Mouse (Mus musculus) erythroblast, embryonic 14.5 days (primary cell): ENCODE results near the gene Urb1. TPM values are rescaled to one million over a fixed set of nuclear protein-coding genes. Genes with fewer than 3 reads are reported as not detected.

ENCODE experiments used
- H3K27me3 ChIP-seq: 2 replicates; pipeline ENCODE4 v1.6.1; 2012; ENCODE audit warnings: inconsistent platforms; ENCODE audit not compliant: control insufficient read depth
- H3K36me3 ChIP-seq: 2 replicates; pipeline ENCODE4 v1.6.1; 2012; ENCODE audit warnings: mild to moderate bottlenecking, inconsistent platforms; ENCODE audit not compliant: control insufficient read depth
- H3K4me1 ChIP-seq: 2 replicates; pipeline ENCODE4 v1.6.1; 2012; ENCODE audit warnings: inconsistent platforms; ENCODE audit not compliant: control insufficient read depth
- H3K4me3 ChIP-seq: replicated peaks from 2 replicates; pipeline ENCODE3; 2012; ENCODE audit warnings: moderate library complexity, mild to moderate bottlenecking, inconsistent platforms
- H3K9me3 ChIP-seq: 2 replicates; pipeline ENCODE4 v1.6.1; 2012; ENCODE audit warnings: low read length, inconsistent platforms, mixed read lengths; ENCODE audit not compliant: control insufficient read depth
- GATA1 ChIP-seq: IDR thresholded peaks from 2 replicates; pipeline ENCODE4 v1.6.1; 2012; ENCODE audit warnings: low read length, inconsistent platforms, mixed read lengths
- TAL1 ChIP-seq: IDR thresholded peaks from 3 replicates; pipeline ENCODE4 v1.6.1; 2012; ENCODE audit warnings: low read length, inconsistent platforms, mixed read lengths
- polyA plus RNA-seq: library from polyadenylated mRNA; stranded (reverse); fragments of >175 nt; gene quantifications from 2 replicates; pipeline ENCODE4 v1.2.3, GENCODE M21; 2012

Urb1 gene
- polyA plus RNA-seq, 1 experiment, result 0.12 TPM

- no peaks in the 10 kb centered on the region for H3K27me3 ChIP-seq
- TF ChIP-seq TAL1 (no peak), GATA1 (no peak)
- H3K36me3 ChIP-seq, result peaks cover 74% of the 10 kb centered on the region
- no peak overlapping the region for H3K4me3 ChIP-seq
- peaks cover 36% of the 10 kb centered on the region for H3K4me1 ChIP-seq
- H3K9me3 ChIP-seq, result no peaks in the 10 kb centered on the region
Observed at GRCm38 (mm10) chr16:90804466-90804865, 5.7 kb downstream of the Urb1 start.

- Histone ChIP-seq H3K4me3 (no peak overlapping the region), H3K9me3 (no peaks in the 10 kb centered on the region), H3K4me1 (peaks cover 14% of the 10 kb centered on the region), H3K27me3 (no peaks in the 10 kb centered on the region), H3K36me3 (peaks cover 84% of the 10 kb centered on the region)
- TF ChIP-seq GATA1, result no peak
- TF ChIP-seq TAL1, result no peak
Observed at GRCm38 (mm10) chr16:90801928-90802327, 8.3 kb downstream of the Urb1 start.

GRCm38 (mm10) chr16:90801251-90801650 lies 9.0 kb downstream of the Urb1 start:
- H3K9me3 ChIP-seq, result no peaks in the 10 kb centered on the region
- TF ChIP-seq TAL1 (no peak), GATA1 (no peak)
- peaks cover 12% of the 10 kb centered on the region for H3K4me1 ChIP-seq
- peaks cover 89% of the 10 kb centered on the region for H3K36me3 ChIP-seq
- no peaks in the 10 kb centered on the region for H3K27me3 ChIP-seq
- no peak overlapping the region for H3K4me3 ChIP-seq

GRCm38 (mm10) chr16:90799840-90800239 lies 10.4 kb downstream of the Urb1 start:
- no peaks in the 10 kb centered on the region for H3K9me3 ChIP-seq
- H3K4me1 ChIP-seq, result no peaks in the 10 kb centered on the region; the same call in 1 of the 2 replicates
- no peak overlapping the region for H3K4me3 ChIP-seq
- peaks cover 91% of the 10 kb centered on the region for H3K36me3 ChIP-seq
- TF ChIP-seq GATA1 (no peak), TAL1 (no peak)
- H3K27me3 ChIP-seq, result no peaks in the 10 kb centered on the region

GRCm38 (mm10) chr16:90798848-90799247 lies 11.4 kb downstream of the Urb1 start:
- Histone ChIP-seq H3K4me1 (no peaks in the 10 kb centered on the region; the same call in 1 of the 2 replicates), H3K9me3 (no peaks in the 10 kb centered on the region), H3K36me3 (peaks cover 89% of the 10 kb centered on the region), H3K27me3 (no peaks in the 10 kb centered on the region), H3K4me3 (no peak overlapping the region)
- no peak for TF ChIP-seq GATA1
- TF ChIP-seq TAL1, result no peak

GRCm38 (mm10) chr16:90798446-90798845 lies 11.8 kb downstream of the Urb1 start:
- peaks cover 89% of the 10 kb centered on the region for H3K36me3 ChIP-seq
- TF ChIP-seq GATA1 (no peak), TAL1 (no peak)
- H3K4me3 ChIP-seq, result no peak overlapping the region
- no peaks in the 10 kb centered on the region; the same call in 1 of the 2 replicates for H3K4me1 ChIP-seq
- H3K9me3 ChIP-seq, result no peaks in the 10 kb centered on the region
- no peaks in the 10 kb centered on the region for H3K27me3 ChIP-seq

- no peaks in the 10 kb centered on the region; the same call in 1 of the 2 replicates for H3K4me1 ChIP-seq
- H3K9me3 ChIP-seq, result no peaks in the 10 kb centered on the region
- H3K36me3 ChIP-seq, result peaks cover 94% of the 10 kb centered on the region
- no peaks in the 10 kb centered on the region for H3K27me3 ChIP-seq
- TF ChIP-seq TAL1 (no peak), GATA1 (no peak)
- no peak overlapping the region for H3K4me3 ChIP-seq
Observed at GRCm38 (mm10) chr16:90794708-90795107, 15.5 kb downstream of the Urb1 start.

GRCm38 (mm10) chr16:90792500-90792899 lies 17.7 kb downstream of the Urb1 start:
- no peak overlapping the region for H3K4me3 ChIP-seq
- no peaks in the 10 kb centered on the region for H3K27me3 ChIP-seq
- TF ChIP-seq GATA1, result no peak
- TF ChIP-seq TAL1, result no peak
- peaks cover 12% of the 10 kb centered on the region for H3K4me1 ChIP-seq
- H3K36me3 ChIP-seq, result peaks cover 97% of the 10 kb centered on the region
- no peaks in the 10 kb centered on the region for H3K9me3 ChIP-seq

- TF ChIP-seq TAL1 (no peak), GATA1 (no peak)
- Histone ChIP-seq H3K36me3 (peaks cover 97% of the 10 kb centered on the region), H3K9me3 (no peaks in the 10 kb centered on the region)
Observed at GRCm38 (mm10) chr16:90792066-90792465, 18.1 kb downstream of the Urb1 start.

GRCm38 (mm10) chr16:90790946-90791345 lies 19.3 kb downstream of the Urb1 start:
- Histone ChIP-seq H3K4me3 (no peak overlapping the region), H3K9me3 (no peaks in the 10 kb centered on the region), H3K36me3 (peaks cover 98% of the 10 kb centered on the region), H3K4me1 (peaks cover 12% of the 10 kb centered on the region), H3K27me3 (no peaks in the 10 kb centered on the region)
- no peak for TF ChIP-seq GATA1
- no peak for TF ChIP-seq TAL1

More at GRCm38 (mm10) chr16:90792066-90792465, 18.1 kb downstream of the Urb1 start:
- Histone ChIP-seq H3K27me3 (no peaks in the 10 kb centered on the region), H3K4me3 (no peak overlapping the region), H3K4me1 (peaks cover 12% of the 10 kb centered on the region)
